Mouse (Mus musculus) stomach, postnatal 0 days (tissue): Measurements from ENCODE around the gene 1700016K19Rik. TPM values are rescaled to one million over a fixed set of nuclear protein-coding genes. Genes with fewer than 3 reads are reported as not detected.

Experiments used
- ATAC-seq: fragments of 200-750 bp; cut with Nextera tagmentation; 2 replicates; pipeline ENCODE4 v1.8.0; 2017; ENCODE audit not compliant: low FRiP score, low TSS enrichment
- DNase-seq: peaks from one replicate; pipeline ENCODE4 v3.0.0-alpha.2; 2016; ENCODE audit warnings: low spot score
- H3K27ac ChIP-seq: fragments of 300-500 bp; sonication (generic); replicated peaks from 2 replicates; pipeline ENCODE4 v1.5.1; 2014; ENCODE audit warnings: mild to moderate bottlenecking, control low read depth
- H3K27me3 ChIP-seq: fragments of 300-500 bp; sonication (generic); 2 replicates; pipeline ENCODE4 v1.6.1; 2014; ENCODE audit warnings: low read length; ENCODE audit not compliant: control insufficient read depth, insufficient read depth
- H3K36me3 ChIP-seq: fragments of 300-500 bp; sonication (generic); 2 replicates; pipeline ENCODE4 v1.6.1; 2014; ENCODE audit warnings: low read length, mixed read lengths; ENCODE audit not compliant: control insufficient read depth, insufficient read depth
- H3K4me1 ChIP-seq: fragments of 300-500 bp; sonication (generic); replicated peaks from 2 replicates; pipeline ENCODE4 v1.6.1; 2014; ENCODE audit warnings: antibody characterized with exemption; ENCODE audit not compliant: control insufficient read depth, insufficient read depth
- H3K4me2 ChIP-seq: fragments of 300-500 bp; sonication (generic); replicated peaks from 2 replicates; pipeline ENCODE4 v1.6.1; 2014; ENCODE audit warnings: low read depth, mild to moderate bottlenecking, control low read depth, moderate library complexity
- H3K4me3 ChIP-seq: fragments of 300-500 bp; sonication (generic); 2 replicates; pipeline ENCODE4 v1.5.1; 2014; ENCODE audit warnings: low read depth, low read length, control low read depth
- H3K9ac ChIP-seq: fragments of 300-500 bp; sonication (generic); 2 replicates; pipeline ENCODE4 v1.6.1; 2014; ENCODE audit warnings: mild to moderate bottlenecking, low read length, control low read depth, mixed read lengths
- H3K9me3 ChIP-seq: fragments of 300-500 bp; sonication (generic); 2 replicates; pipeline ENCODE4 v1.6.1; 2016; ENCODE audit warnings: low read length; ENCODE audit not compliant: control insufficient read depth
- CTCF ChIP-seq: IDR thresholded peaks from 2 replicates; pipeline ENCODE4 v1.5.1; 2016; ENCODE audit warnings: antibody characterized with exemption, low read depth, mild to moderate bottlenecking, moderate library complexity
- EP300 ChIP-seq: optimal IDR thresholded peaks from 2 replicates; pipeline ENCODE3; 2016; ENCODE audit warnings: antibody characterized with exemption
- WGBS: fragments of 180-500 bp; shearing (Covaris S2); extraction: QIAGEN DNeasy Blood & Tissue Kit; methylation state at CpG from one replicate; pipeline ENCODE4 v1.1.7; 2014; 5-methylcytosine and 5-hydroxymethylcytosine counted together
- polyA plus RNA-seq: library from polyadenylated mRNA; unstranded; fragments of >200 nt; fragmentation: Nextera tagmentation; extraction: Ambion mirVana; gene quantifications from 2 replicates; pipeline ENCODE4 v1.2.1, GENCODE M21; 2015

The 1700016K19Rik gene
- polyA plus RNA-seq, 1 experiment from 2014 or later = 3.7 TPM

- H3K4me3 ChIP-seq = no peak overlapping the region
- H3K9ac ChIP-seq = no peak overlapping the region
- ATAC-seq (no peak), DNase-seq (no peak)
- H3K27me3 ChIP-seq = no peaks in the 10 kb centered on the region
- H3K9me3 ChIP-seq = no peaks in the 10 kb centered on the region
- WGBS = 53% methylated on average over 6 of the region's 6 CpGs
- H3K4me2 ChIP-seq = no peak overlapping the region
- no peaks in the 10 kb centered on the region for H3K36me3 ChIP-seq
- H3K27ac ChIP-seq = no peak overlapping the region
- TF ChIP-seq CTCF (no peak), EP300 (no peak)
- H3K4me1 ChIP-seq = no peaks in the 10 kb centered on the region
Observed at GRCm38 (mm10) chr11:75978051-75978450, 21.7 kb upstream of the 1700016K19Rik start.

- DNase-seq = no peak
- Histone ChIP-seq H3K4me3 (no peak overlapping the region), H3K9ac (no peak overlapping the region), H3K4me1 (no peaks in the 10 kb centered on the region), H3K27me3 (no peaks in the 10 kb centered on the region), H3K4me2 (no peak overlapping the region), H3K36me3 (no peaks in the 10 kb centered on the region), H3K9me3 (no peaks in the 10 kb centered on the region), H3K27ac (no peak overlapping the region)
- ATAC-seq = no peak
- no peak for TF ChIP-seq CTCF
- 49% methylated on average over 2 of the region's 2 CpGs for WGBS
Observed at GRCm38 (mm10) chr11:75980413-75980812, 19.3 kb upstream of the 1700016K19Rik start.

- H3K27ac ChIP-seq = no peak overlapping the region
- H3K9ac ChIP-seq = no peak overlapping the region
- ATAC-seq (no peak), DNase-seq (no peak)
- WGBS = 83% methylated on average over 4 of the region's 4 CpGs
- H3K4me1 ChIP-seq = no peaks in the 10 kb centered on the region
- no peaks in the 10 kb centered on the region for H3K9me3 ChIP-seq
- H3K36me3 ChIP-seq = no peaks in the 10 kb centered on the region
- H3K4me3 ChIP-seq = no peak overlapping the region
- H3K27me3 ChIP-seq = no peaks in the 10 kb centered on the region
- no peak overlapping the region for H3K4me2 ChIP-seq
- TF ChIP-seq CTCF = peak; percentile 49
- no peak for TF ChIP-seq EP300
Observed at GRCm38 (mm10) chr11:75983194-75983593, 16.5 kb upstream of the 1700016K19Rik start.

- no peaks in the 10 kb centered on the region for H3K4me1 ChIP-seq
- TF ChIP-seq CTCF = no peak
- TF ChIP-seq EP300 = no peak
- H3K36me3 ChIP-seq = no peaks in the 10 kb centered on the region
- DNase-seq = no peak
- H3K9ac ChIP-seq = no peak overlapping the region
- H3K27ac ChIP-seq = no peak overlapping the region
- ATAC-seq = no peak
- no peaks in the 10 kb centered on the region for H3K9me3 ChIP-seq
- no peak overlapping the region for H3K4me3 ChIP-seq
- H3K27me3 ChIP-seq = no peaks in the 10 kb centered on the region
- WGBS = 72% methylated on average over 1 of the region's 1 CpGs
- no peak overlapping the region for H3K4me2 ChIP-seq
Observed at GRCm38 (mm10) chr11:75984581-75984980, 15.1 kb upstream of the 1700016K19Rik start.

- no peak overlapping the region for H3K4me3 ChIP-seq
- ATAC-seq (no peak), DNase-seq (no peak)
- H3K9ac ChIP-seq = no peak overlapping the region
- no peaks in the 10 kb centered on the region for H3K27me3 ChIP-seq
- WGBS = 59% methylated on average over 7 of the region's 7 CpGs
- TF ChIP-seq CTCF (no peak), EP300 (no peak)
- no peaks in the 10 kb centered on the region for H3K4me1 ChIP-seq
- no peak overlapping the region for H3K4me2 ChIP-seq
- H3K36me3 ChIP-seq = no peaks in the 10 kb centered on the region
- H3K27ac ChIP-seq = no peak overlapping the region
- H3K9me3 ChIP-seq = no peaks in the 10 kb centered on the region
Observed at GRCm38 (mm10) chr11:75985948-75986347, 13.8 kb upstream of the 1700016K19Rik start.

GRCm38 (mm10) chr11:75990965-75991835 lies 8.5 kb upstream of the 1700016K19Rik start:
- Histone ChIP-seq H3K27me3 (no peaks in the 10 kb centered on the region), H3K9ac (no peak overlapping the region), H3K9me3 (no peaks in the 10 kb centered on the region), H3K4me3 (no peak overlapping the region), H3K36me3 (no peaks in the 10 kb centered on the region), H3K27ac (no peak overlapping the region), H3K4me1 (no peaks in the 10 kb centered on the region), H3K4me2 (no peak overlapping the region)
- 70% methylated on average over 15 of the region's 15 CpGs for WGBS
- no peak for DNase-seq
- ATAC-seq = no peak
- no peak for TF ChIP-seq EP300
- TF ChIP-seq CTCF = peak; percentile 42; the same call in 1 of the 2 replicates
